Mouse (Mus musculus) cortical plate, adult 2 months (tissue): ENCODE results near the gene Pawr.

ENCODE experiments used
- CTCF ChIP-seq: fragments of 200-500 bp; IDR thresholded peaks from 2 replicates; pipeline ENCODE4 v1.5.1; 2011; ENCODE audit warnings: mild to moderate bottlenecking, control low read depth, low read length; ENCODE audit not compliant: insufficient read depth; ENCODE audit errors: extremely low read depth
- POLR2A ChIP-seq: fragments of 200-500 bp; IDR thresholded peaks from 2 replicates; pipeline ENCODE4 v1.6.1; 2011; ENCODE audit warnings: mild to moderate bottlenecking, low read length, control low read depth; ENCODE audit not compliant: insufficient read depth; ENCODE audit errors: extremely low read depth

DNA sequence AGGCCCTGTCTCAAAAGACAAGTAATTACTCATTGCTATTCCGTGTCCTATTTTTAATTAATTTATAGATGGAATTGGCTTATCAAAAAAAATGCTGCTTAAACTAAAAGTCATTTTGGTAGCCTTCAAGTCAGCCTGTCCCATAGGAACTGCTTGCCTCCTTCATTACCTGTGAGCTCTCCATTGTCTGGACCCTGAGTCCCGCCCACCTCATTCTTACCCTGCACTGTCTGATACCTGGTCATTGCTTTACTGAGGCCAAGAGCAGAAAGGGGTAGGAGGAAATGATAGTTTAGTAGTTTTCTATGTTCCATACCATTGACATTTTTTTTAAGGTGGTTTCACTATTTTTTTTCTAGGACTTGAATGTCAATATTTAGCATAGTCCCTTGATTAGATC is 48.5 kb upstream of the Pawr start:
- no peak for TF ChIP-seq CTCF
- no peak for TF ChIP-seq POLR2A
